Mouse (Mus musculus) G1E (cell line): ENCODE data around the gene Olfr718-ps1. TPM values are rescaled to one million over a fixed set of nuclear protein-coding genes. Genes with fewer than 3 reads are reported as not detected.
"Not testable (repeated sequence)": the region's sequence is repeated elsewhere in the genome, so short reads cannot be mapped to it uniquely, and the experiment has no call there.

Experiments
- ATAC-seq: 2 replicates; pipeline ENCODE4 v1.8.0; 2016; ENCODE audit warnings: mild to moderate bottlenecking; ENCODE audit not compliant: insufficient number of reproducible peaks, poor library complexity, low FRiP score, severe bottlenecking; ENCODE audit errors: extremely low read depth
- DNase-seq: peaks from one replicate; pipeline ENCODE4 v3.0.0; 2012; ENCODE audit warnings: low spot score
- H3K27me3 ChIP-seq: 2 replicates; pipeline ENCODE4 v1.6.1; 2012; ENCODE audit warnings: mild to moderate bottlenecking, low read length, inconsistent platforms; ENCODE audit not compliant: insufficient read depth
- H3K36me3 ChIP-seq: replicated peaks from 2 replicates; pipeline ENCODE3; 2012; ENCODE audit warnings: mild to moderate bottlenecking, inconsistent platforms
- H3K4me1 ChIP-seq: 2 replicates; pipeline ENCODE4 v1.6.1; 2012; ENCODE audit warnings: low read depth, low read length, inconsistent platforms, mixed read lengths; ENCODE audit not compliant: insufficient read depth
- H3K4me3 ChIP-seq: 2 replicates; pipeline ENCODE4 v1.5.1; 2012; ENCODE audit warnings: low read depth, mild to moderate bottlenecking, inconsistent platforms, low read length, moderate library complexity, mixed read lengths
- H3K9me3 ChIP-seq: replicated peaks from 2 replicates; pipeline ENCODE4 v1.6.1; 2012; ENCODE audit warnings: inconsistent platforms
- CTCF ChIP-seq: IDR thresholded peaks from 2 replicates; pipeline ENCODE4 v1.5.1; 2012; ENCODE audit warnings: low read depth, low read length, inconsistent platforms, mixed read lengths
- GATA1 ChIP-seq: IDR thresholded peaks from 2 replicates; pipeline ENCODE4 v1.6.1; 2012; ENCODE audit warnings: borderline replicate concordance, low read length, inconsistent platforms, mixed read lengths
- GATA2 ChIP-seq: IDR thresholded peaks from 2 replicates; pipeline ENCODE4 v1.6.1; 2012; ENCODE audit warnings: low read depth, low read length, inconsistent platforms, borderline replicate concordance
- POLR2AphosphoS5 ChIP-seq: IDR thresholded peaks from 2 replicates; pipeline ENCODE4 v1.6.1; 2012; ENCODE audit warnings: low read depth, low read length, inconsistent platforms; ENCODE audit not compliant: insufficient replicate concordance
- TAL1 ChIP-seq: conservative IDR thresholded peaks from 2 replicates; pipeline ENCODE4 v1.6.1; 2012; ENCODE audit warnings: low read depth, low read length, inconsistent platforms, mixed read lengths
- polyA plus RNA-seq: library from polyadenylated mRNA; stranded (reverse); fragments of >175 nt; gene quantifications from 2 replicates; pipeline ENCODE4 v1.2.3, GENCODE M21; 2012
- total RNA-seq, 2 experiments: library from RNA; stranded (forward) in 1 of 2; stranded (reverse) in 1 of 2; fragments of 200-1000 nt in 1 of 2; fragments of >200 nt in 1 of 2; fragmentation: Nextera tagmentation in 1 of 2; gene quantifications; 2 replicates each; pipeline ENCODE4 v1.2.3; 2014 to 2017

The Olfr718-ps1 gene
- total RNA-seq (2014; fragmentation: Nextera tagmentation) (0.23 TPM in 1 of 2 replicates, not detected in the other), total RNA-seq (2017) (0.12 and 0.16 TPM in 2 replicates), polyA plus RNA-seq (not detected in 2 replicates)

DNA sequence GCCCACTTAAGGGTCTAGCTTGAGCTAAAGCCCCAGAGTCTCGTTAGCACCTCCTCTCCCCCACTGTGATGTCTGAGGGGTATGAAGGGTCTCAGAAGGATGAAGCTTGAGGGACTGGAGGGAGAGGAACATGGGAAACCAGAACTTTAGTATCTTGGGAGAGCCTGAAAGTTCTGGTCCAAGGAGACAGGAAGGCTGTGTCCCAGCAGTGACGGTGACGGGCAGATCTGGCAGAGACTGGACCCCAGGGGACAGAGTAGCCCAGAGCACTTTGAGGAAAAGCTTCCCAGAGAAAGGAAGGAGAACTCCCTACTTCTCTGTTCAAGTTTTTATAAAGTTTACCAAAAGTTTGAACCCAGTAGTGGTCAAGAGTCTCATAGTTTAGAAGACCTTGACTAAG is at the start of gene Olfr718-ps1:
Gene Olfr718-ps1, minus strand, starts transcription at position 101 of the 400 bp plus-strand sequence.
- Histone ChIP-seq H3K27me3 (peaks cover 40% of the 10 kb centered on the region), H3K9me3 (peaks cover 23% of the 10 kb centered on the region)

DNA sequence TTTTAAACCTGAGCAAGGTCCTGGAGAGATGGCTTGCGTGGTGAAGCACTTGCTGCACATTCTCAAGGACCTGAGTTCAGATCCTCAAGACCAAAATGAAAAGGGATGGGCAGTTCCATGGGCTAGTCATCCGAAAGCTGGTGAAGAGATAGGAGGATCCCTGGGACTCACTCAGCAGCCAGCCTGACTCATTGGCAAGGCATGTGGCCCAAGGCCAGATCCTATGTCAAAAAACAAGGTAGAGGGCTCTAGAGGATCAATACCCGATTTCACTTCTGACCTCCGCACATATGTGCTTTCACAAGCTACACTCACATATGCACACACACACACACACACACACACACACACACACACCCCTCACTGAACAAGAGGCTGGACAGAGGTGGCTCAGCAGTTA is 49.1 kb upstream of the Olfr718-ps1 start:
- no peaks in the 10 kb centered on the region for H3K4me1 ChIP-seq
- ATAC-seq (no peak), DNase-seq (no peak)
- H3K9me3 ChIP-seq = 0 out of 2 replicates have a peak, but pooled peaks cover 4% of the 10 kb centered on the region
- H3K4me3 ChIP-seq = no peak overlapping the region
- H3K27me3 ChIP-seq = peaks cover 22% of the 10 kb centered on the region
- TF ChIP-seq GATA2 (no peak), GATA1 (no peak)
- no peaks in the 10 kb centered on the region for H3K36me3 ChIP-seq

More for the DNA sequence above, at the start of gene Olfr718-ps1:
- ATAC-seq = no peak
- no peak for DNase-seq
- TF ChIP-seq GATA1 (no peak), CTCF (no peak), POLR2AphosphoS5 (no peak), TAL1 (no peak), GATA2 (no peak)
- Histone ChIP-seq H3K4me3 (no peak within 1 kb of the TSS), H3K4me1 (no peaks in the 10 kb centered on the region), H3K36me3 (no peaks in the 10 kb centered on the region)

DNA sequence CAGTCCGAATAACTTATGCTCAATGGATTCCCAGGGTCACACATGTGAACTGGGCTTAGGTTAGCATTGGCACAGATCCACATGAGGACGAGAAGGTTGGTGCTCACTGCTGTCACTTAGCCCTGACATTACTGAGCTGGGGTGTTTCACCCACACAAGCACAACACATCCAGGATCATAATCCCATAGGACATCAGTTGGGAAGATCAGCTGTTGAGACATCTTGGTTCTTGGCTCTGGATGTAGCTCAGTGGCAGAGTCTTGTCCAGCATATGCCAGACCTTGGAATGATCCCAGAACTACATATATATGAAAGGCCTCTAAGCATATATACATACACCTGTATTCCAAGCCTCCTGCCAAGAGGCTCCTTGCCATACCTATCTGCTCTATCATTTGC is 47.8 kb upstream of the Olfr718-ps1 start:
- Histone ChIP-seq H3K4me1 (no peaks in the 10 kb centered on the region), H3K27me3 (peaks cover 22% of the 10 kb centered on the region), H3K4me3 (no peak overlapping the region), H3K9me3 (0 out of 2 replicates have a peak, but pooled peaks cover 4% of the 10 kb centered on the region), H3K36me3 (no peaks in the 10 kb centered on the region)
- no peak for DNase-seq
- ATAC-seq = no peak
- no peak for TF ChIP-seq TAL1
- TF ChIP-seq POLR2AphosphoS5 = no peak
- TF ChIP-seq CTCF = no peak
- TF ChIP-seq GATA2 = no peak
- TF ChIP-seq GATA1 = no peak

DNA sequence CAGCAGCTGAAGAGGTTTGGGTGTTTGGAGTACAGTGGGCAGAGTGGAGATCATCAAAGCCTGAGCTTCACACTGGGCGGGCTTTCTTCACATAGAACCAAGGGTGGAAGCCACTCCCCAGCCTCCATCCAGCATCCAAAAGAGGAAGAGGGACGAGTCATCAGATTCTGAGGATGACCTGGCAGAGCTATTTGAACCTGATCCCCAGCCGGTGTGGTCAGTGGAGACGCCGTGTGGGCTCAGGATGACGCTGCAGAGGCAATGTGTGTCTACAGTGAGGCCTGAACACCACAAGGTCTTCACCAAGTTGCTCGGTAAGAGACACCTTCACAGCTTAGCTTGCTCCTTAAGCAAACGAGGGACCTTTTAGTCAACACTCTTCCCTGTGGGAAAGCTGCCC is 47.4 kb upstream of the Olfr718-ps1 start:
- not testable (repeated sequence) for H3K4me3 ChIP-seq, H3K36me3 ChIP-seq, ATAC-seq, H3K9me3 ChIP-seq, DNase-seq, H3K4me1 ChIP-seq
- H3K27me3 ChIP-seq = peaks cover 22% of the 10 kb centered on the region

DNA sequence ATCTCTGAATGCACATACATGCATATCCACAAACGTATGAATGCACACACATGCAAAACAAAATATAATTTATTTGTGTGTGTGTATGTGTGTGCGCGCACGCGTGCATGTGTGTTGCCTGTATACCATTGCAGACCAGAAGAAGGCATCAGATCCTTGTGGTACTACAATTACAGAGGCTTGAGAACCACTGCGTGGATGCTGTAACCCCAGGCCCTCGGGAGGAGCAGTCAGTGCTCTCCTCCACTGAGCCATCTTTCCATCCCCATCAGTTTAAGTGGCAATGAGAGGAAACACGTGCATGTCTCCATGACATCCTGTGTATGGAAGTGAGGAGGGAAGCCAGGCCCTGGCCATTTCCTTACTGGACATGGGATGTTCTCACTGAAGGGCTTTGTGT is 45.4 kb upstream of the Olfr718-ps1 start:
- Histone ChIP-seq H3K4me1 (no peaks in the 10 kb centered on the region), H3K9me3 (no peaks in the 10 kb centered on the region), H3K27me3 (peaks cover 19% of the 10 kb centered on the region), H3K36me3 (no peaks in the 10 kb centered on the region), H3K4me3 (no peak overlapping the region)
- no peak for ATAC-seq
- DNase-seq = no peak
- no peak for TF ChIP-seq POLR2AphosphoS5
- no peak for TF ChIP-seq CTCF
- no peak for TF ChIP-seq GATA2
- TF ChIP-seq GATA1 = no peak
- TF ChIP-seq TAL1 = no peak

DNA sequence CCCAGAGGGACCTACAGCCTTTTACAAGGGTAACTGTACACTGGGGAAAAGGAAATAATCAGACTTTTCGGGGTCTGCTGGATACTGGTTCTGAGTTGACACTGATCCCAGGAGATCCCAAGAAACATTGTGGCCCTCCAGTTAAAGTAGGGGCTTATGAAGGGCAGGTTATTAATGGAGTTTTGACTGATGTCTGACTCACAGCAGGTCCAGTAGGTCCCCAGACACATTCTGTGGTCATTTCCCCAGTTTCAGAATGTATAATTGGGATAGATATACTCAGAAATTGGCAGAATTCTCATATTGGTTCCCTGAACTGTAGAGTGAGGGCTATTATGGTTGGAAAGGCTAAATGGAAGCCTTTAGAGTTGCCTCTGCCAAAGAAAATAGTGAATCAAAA is 40.6 kb upstream of the Olfr718-ps1 start:
- not testable (repeated sequence) for H3K36me3 ChIP-seq, H3K9me3 ChIP-seq, ATAC-seq, DNase-seq, H3K4me3 ChIP-seq, H3K27me3 ChIP-seq, H3K4me1 ChIP-seq

DNA sequence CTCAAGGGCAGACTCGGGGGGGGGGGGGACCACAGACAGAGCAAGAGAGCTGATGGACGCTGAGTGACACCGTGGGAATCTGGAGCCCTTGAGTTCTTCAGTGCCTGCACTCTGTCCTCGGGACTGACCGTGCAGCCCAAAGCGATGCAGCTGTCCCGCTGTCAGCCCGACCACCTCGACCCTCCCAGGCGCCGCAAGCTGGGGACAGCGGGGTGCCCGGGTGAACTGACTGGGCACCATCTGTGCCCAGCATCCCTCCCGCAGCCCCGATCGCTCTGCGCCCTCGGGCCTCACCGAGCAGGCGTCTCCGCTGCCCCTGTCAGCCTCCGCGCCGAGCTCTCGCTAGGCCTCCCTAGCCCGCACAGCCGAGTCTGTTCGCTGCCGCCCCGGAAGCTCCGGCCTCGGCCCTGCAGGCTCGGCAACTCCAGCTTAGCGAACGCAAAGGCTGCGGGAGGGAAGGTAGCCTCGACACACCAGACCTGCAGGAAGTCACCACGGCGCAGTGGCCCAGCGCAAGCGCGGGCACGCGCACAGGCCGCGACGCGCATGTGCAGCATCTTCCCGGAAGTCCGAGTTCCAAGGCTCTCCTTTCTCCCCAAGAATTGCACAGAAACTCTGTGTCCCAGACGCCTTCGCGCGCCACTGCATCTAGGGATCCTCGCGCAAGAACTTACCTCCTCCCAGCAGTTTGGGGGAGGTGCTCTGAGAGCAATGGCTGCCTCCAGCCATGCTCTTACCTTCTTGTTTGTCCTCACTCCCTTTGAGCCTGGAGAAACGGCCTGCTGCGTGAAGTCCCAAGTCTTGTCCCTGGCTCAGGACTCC is 33.1 kb upstream of the Olfr718-ps1 start, which contains the start of the genes Rbak and Spdye4b:
Gene Rbak, minus strand, starts transcription at position 521 of the 822 bp plus-strand sequence.
Gene Spdye4b, plus strand, starts transcription at position 763 of the 822 bp plus-strand sequence.
- no peak for TF ChIP-seq POLR2AphosphoS5
- TF ChIP-seq GATA1 = no peak
- no peak for TF ChIP-seq GATA2
- TF ChIP-seq CTCF = no peak
- TF ChIP-seq TAL1 = no peak
- DNase-seq (peak; percentile 86), ATAC-seq (peak; percentile 93)
- peak within 1 kb of the TSS; percentile 76 for H3K4me3 ChIP-seq
- peaks cover 6% of the 10 kb centered on the region; the same call in 1 of the 2 replicates for H3K27me3 ChIP-seq
- peaks cover 36% of the 10 kb centered on the region for H3K36me3 ChIP-seq
- H3K9me3 ChIP-seq = peaks cover 10% of the 10 kb centered on the region
- H3K4me1 ChIP-seq = peaks cover 24% of the 10 kb centered on the region
